Mouse (Mus musculus) urinary bladder, postnatal 4 days (tissue): ENCODE measurements around the gene F11r.

Experiments
- DNase-seq, 2 experiments: peaks; one replicate each; pipeline ENCODE4 v3.0.0; 2021 to 2022; ENCODE audit warnings: low spot score in 2 of 2

F11r gene

GRCm38 (mm10) chr1:171437264-171438013, at the start of gene F11r:
Gene F11r (plus strand): TSS chr1:171437535.
- peak; percentile 86 to 90 for DNase-seq

- peak in 1 of 2 experiments; percentile 36 for DNase-seq
Measured at GRCm38 (mm10) chr1:171388376-171389102, 48.8 kb upstream of the F11r start, which contains the start of gene Arhgap30. Gene Arhgap30 (plus strand): TSS chr1:171388954.

- no peak for DNase-seq
Measured at GRCm38 (mm10) chr1:171390101-171390500, 47.2 kb upstream of the F11r start.

GRCm38 (mm10) chr1:171401821-171402220, 35.5 kb upstream of the F11r start:
- DNase-seq = no peak

GRCm38 (mm10) chr1:171402991-171403390, 34.3 kb upstream of the F11r start:
- no peak for DNase-seq

GRCm38 (mm10) chr1:171407263-171407662, 30.1 kb upstream of the F11r start:
- no peak for DNase-seq

GRCm38 (mm10) chr1:171410231-171410630, 27.1 kb upstream of the F11r start:
- DNase-seq = no peak

- peak; percentile 93 to 95 for DNase-seq
Measured at GRCm38 (mm10) chr1:171410947-171411484, 26.3 kb upstream of the F11r start, which contains the start of gene Usf1. Gene Usf1 (plus strand): TSS chr1:171411313.

GRCm38 (mm10) chr1:171411492-171411941, 25.8 kb upstream of the F11r start:
- DNase-seq = no peak

GRCm38 (mm10) chr1:171412001-171412441, 25.3 kb upstream of the F11r start:
- DNase-seq = no peak

- no peak for DNase-seq
Measured at GRCm38 (mm10) chr1:171412446-171412845, 24.9 kb upstream of the F11r start.

- DNase-seq = no peak
Measured at GRCm38 (mm10) chr1:171413608-171414007, 23.7 kb upstream of the F11r start.

- no peak for DNase-seq
Measured at GRCm38 (mm10) chr1:171418660-171419059, 18.7 kb upstream of the F11r start, which contains the start of gene Tstd1. Gene Tstd1 (plus strand): TSS chr1:171418872.

GRCm38 (mm10) chr1:171419291-171419882, 17.9 kb upstream of the F11r start:
- no peak for DNase-seq

- DNase-seq = no peak
Measured at GRCm38 (mm10) chr1:171419905-171420304, 17.4 kb upstream of the F11r start.

GRCm38 (mm10) chr1:171422504-171423095, 14.7 kb upstream of the F11r start:
- DNase-seq = no peak

- DNase-seq = no peak
Measured at GRCm38 (mm10) chr1:171424638-171425037, 12.7 kb upstream of the F11r start.

GRCm38 (mm10) chr1:171425126-171425525, 12.2 kb upstream of the F11r start:
- peak in 1 of 2 experiments; percentile 52 for DNase-seq

GRCm38 (mm10) chr1:171432158-171432557, 5.2 kb upstream of the F11r start:
- DNase-seq = no peak

GRCm38 (mm10) chr1:171435288-171435814, 2.0 kb upstream of the F11r start:
- no peak for DNase-seq

GRCm38 (mm10) chr1:171435974-171436373, 1.4 kb upstream of the F11r start:
- no peak for DNase-seq
